Mouse (Mus musculus) forebrain, embryonic 10.5 days (tissue): ENCODE data around the gene Tmem98. TPM values are rescaled to one million over a fixed set of nuclear protein-coding genes. Genes with fewer than 3 reads are reported as not detected.

Source experiments
- DNase-seq: peaks from one replicate; pipeline ENCODE4 v3.0.0-alpha.2; 2017; ENCODE audit warnings: low spot score; ENCODE audit errors: extremely low spot score
- H3K27ac ChIP-seq: fragments of 300-500 bp; sonication (generic); 2 replicates; pipeline ENCODE4 v1.5.1; 2016; ENCODE audit warnings: mild to moderate bottlenecking
- H3K27me3 ChIP-seq: fragments of 300-500 bp; sonication (generic); 2 replicates; pipeline ENCODE4 v1.6.1; 2016; ENCODE audit warnings: mild to moderate bottlenecking; ENCODE audit not compliant: poor library complexity, severe bottlenecking
- H3K36me3 ChIP-seq: fragments of 300-500 bp; sonication (generic); replicated peaks from 2 replicates; pipeline ENCODE4 v1.6.1; 2016; ENCODE audit warnings: mild to moderate bottlenecking, moderate library complexity
- H3K4me1 ChIP-seq: fragments of 300-500 bp; sonication (generic); 2 replicates; pipeline ENCODE4 v1.6.1; 2016
- H3K4me3 ChIP-seq: fragments of 300-500 bp; sonication (generic); 2 replicates; pipeline ENCODE4 v1.5.1; 2016; ENCODE audit warnings: mild to moderate bottlenecking, moderate library complexity
- H3K9me3 ChIP-seq: fragments of 300-500 bp; sonication (generic); 2 replicates; pipeline ENCODE4 v1.6.1; 2016; ENCODE audit warnings: mild to moderate bottlenecking, moderate library complexity
- WGBS: fragments of 180-500 bp; shearing (Covaris S2); methylation state at CpG from one replicate; pipeline ENCODE4 v1.1.7; 2016; 5-methylcytosine and 5-hydroxymethylcytosine counted together
- polyA plus RNA-seq: library from polyadenylated mRNA; unstranded; fragments of >200 nt; fragmentation: Nextera tagmentation; extraction: Ambion mirVana; gene quantifications from 2 replicates; pipeline ENCODE4 v1.2.1, GENCODE M21; 2016

The Tmem98 gene
- polyA plus RNA-seq = 92.0 and 95.6 TPM in 2 replicates

- Histone ChIP-seq H3K27me3 (peaks cover 17% of the 10 kb centered on the region), H3K27ac (peak within 1 kb of the TSS; percentile 98), H3K4me1 (peaks cover 36% of the 10 kb centered on the region), H3K4me3 (peak within 1 kb of the TSS; percentile 76), H3K36me3 (peaks cover 35% of the 10 kb centered on the region), H3K9me3 (no peaks in the 10 kb centered on the region; the same call in 1 of the 2 replicates)
- DNase-seq = peak; percentile 69
- under 1% methylated on average over 52 of the region's 54 CpGs for WGBS
Measured at GRCm38 (mm10) chr11:80809993-80810821, at the start of gene Tmem98. TSS of gene Tmem98 (plus strand) at chr11:80810175.

DNA sequence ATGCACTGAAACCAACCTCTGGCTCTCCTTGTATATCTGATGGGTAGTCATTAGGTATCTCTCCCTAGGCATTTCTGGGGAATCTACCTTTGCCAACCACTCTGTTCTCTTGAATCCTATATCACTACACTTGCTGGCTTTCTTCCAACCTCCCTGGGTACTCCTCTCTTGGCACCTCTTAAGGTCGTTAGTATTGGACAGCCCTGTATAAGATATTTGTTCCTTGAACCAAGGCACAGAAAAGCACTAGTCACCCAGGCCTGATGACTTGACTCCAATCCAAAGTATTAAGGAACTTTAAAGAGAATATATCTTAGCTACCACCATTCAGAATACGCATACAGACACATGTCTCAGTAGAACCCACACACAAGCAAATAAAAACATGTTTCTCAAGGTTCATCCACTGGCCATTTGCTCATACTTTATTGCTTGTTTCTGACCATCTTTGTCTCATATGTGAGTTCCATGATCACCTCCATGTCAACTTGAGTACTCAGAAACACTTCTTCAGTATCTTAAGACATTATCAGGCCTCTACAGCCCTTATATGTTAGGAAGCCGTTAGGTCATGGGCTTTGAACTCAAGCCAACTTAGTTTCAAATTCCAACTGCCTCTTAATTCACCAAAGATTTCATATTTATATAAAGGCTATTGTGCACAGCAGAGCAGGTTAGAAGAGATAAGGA is 48.5 kb upstream of the Tmem98 start:
- no peak overlapping the region for H3K27ac ChIP-seq
- H3K27me3 ChIP-seq = no peaks in the 10 kb centered on the region
- H3K4me1 ChIP-seq = no peaks in the 10 kb centered on the region
- no peaks in the 10 kb centered on the region for H3K36me3 ChIP-seq
- no peaks in the 10 kb centered on the region for H3K9me3 ChIP-seq
- 91% methylated on average over 3 of the region's 3 CpGs for WGBS
- no peak for DNase-seq
- H3K4me3 ChIP-seq = no peak overlapping the region

GRCm38 (mm10) chr11:80762066-80762465 is 47.9 kb upstream of the Tmem98 start:
- no peaks in the 10 kb centered on the region for H3K4me1 ChIP-seq
- no peaks in the 10 kb centered on the region for H3K9me3 ChIP-seq
- no peaks in the 10 kb centered on the region for H3K27me3 ChIP-seq
- DNase-seq = no peak
- WGBS = 81% methylated on average over 4 of the region's 4 CpGs
- no peak overlapping the region for H3K27ac ChIP-seq
- no peak overlapping the region for H3K4me3 ChIP-seq
- no peaks in the 10 kb centered on the region for H3K36me3 ChIP-seq

DNA sequence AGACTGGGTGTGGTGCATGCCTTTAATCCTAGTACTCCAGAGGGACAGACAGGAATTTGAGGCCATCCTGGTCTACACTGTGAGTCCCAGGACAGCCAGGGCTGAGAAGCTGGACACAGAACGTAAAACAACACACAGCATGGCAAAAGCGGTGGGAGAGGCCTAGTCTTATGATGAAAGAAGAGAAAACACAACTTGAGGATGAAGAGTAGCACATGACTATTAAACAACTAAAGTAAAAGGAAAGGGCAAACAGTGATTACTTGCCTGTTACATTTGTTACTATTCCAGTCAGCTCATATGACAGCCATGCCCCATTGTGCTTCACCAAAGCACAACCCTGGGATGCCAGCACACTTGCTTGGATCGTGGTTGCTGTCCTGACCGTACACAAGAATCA is 43.9 kb upstream of the Tmem98 start:
- 91% methylated on average over 4 of the region's 4 CpGs for WGBS
- H3K4me1 ChIP-seq = peaks cover 7% of the 10 kb centered on the region
- no peak for DNase-seq
- H3K36me3 ChIP-seq = no peaks in the 10 kb centered on the region
- H3K9me3 ChIP-seq = no peaks in the 10 kb centered on the region
- no peak overlapping the region for H3K27ac ChIP-seq
- no peaks in the 10 kb centered on the region for H3K27me3 ChIP-seq
- H3K4me3 ChIP-seq = no peak overlapping the region

DNA sequence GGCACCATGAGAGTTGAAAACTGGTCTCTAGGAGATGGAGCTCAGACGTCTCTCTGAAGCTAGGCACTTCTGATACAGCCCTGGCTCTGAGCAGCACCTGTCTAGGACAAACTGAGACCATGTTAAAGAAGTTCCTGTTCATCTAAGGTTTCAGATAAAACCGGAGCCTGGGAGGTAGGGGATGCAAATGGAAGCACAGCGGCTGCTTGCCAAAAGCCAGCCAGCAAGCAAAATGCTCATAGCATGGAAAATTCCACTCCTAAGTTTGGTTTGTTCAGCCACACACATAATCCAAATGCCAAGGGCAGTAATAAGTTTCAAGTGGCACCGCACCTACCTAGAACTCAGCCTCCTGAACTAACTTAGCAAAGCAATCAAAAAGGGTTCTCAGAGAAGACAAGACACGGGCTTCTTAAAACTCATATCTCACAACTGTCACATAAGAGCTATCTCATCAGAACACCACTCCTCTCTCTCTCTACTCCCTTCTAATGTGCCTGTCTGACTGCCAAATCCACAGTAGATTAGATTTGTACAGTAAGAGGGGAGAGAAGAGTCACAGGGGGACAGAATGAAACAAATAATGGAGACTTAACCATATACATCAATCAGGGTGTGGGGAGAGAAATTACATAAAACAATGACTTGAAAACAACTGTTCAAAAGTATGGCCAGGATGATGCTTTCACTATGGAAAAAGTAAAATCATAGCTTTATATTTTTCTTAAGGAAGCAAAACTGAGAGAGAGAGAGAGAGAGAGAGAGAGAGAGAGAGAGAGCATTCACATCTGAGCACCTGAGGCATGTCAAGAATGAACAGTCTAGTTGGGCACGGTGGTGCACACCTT is 43.3 kb upstream of the Tmem98 start:
- Histone ChIP-seq H3K27me3 (no peaks in the 10 kb centered on the region), H3K36me3 (no peaks in the 10 kb centered on the region), H3K4me3 (no peak overlapping the region), H3K9me3 (no peaks in the 10 kb centered on the region), H3K27ac (no peak overlapping the region), H3K4me1 (peaks cover 7% of the 10 kb centered on the region)
- 85% methylated on average over 6 of the region's 6 CpGs for WGBS
- no peak for DNase-seq

- Histone ChIP-seq H3K4me3 (no peak overlapping the region), H3K36me3 (no peaks in the 10 kb centered on the region), H3K27me3 (no peaks in the 10 kb centered on the region), H3K9me3 (no peaks in the 10 kb centered on the region), H3K4me1 (peaks cover 7% of the 10 kb centered on the region), H3K27ac (no peak overlapping the region)
- no peak for DNase-seq
- 76% methylated on average over 3 of the region's 3 CpGs for WGBS
Measured at GRCm38 (mm10) chr11:80767320-80767617, 42.7 kb upstream of the Tmem98 start.

GRCm38 (mm10) chr11:80771186-80771585 is 38.8 kb upstream of the Tmem98 start:
- Histone ChIP-seq H3K27ac (no peak overlapping the region), H3K4me3 (no peak overlapping the region), H3K27me3 (peaks cover 2% of the 10 kb centered on the region; the same call in 1 of the 2 replicates), H3K4me1 (peaks cover 15% of the 10 kb centered on the region), H3K9me3 (no peaks in the 10 kb centered on the region), H3K36me3 (no peaks in the 10 kb centered on the region)
- no peak for DNase-seq
- 88% methylated on average over 3 of the region's 3 CpGs for WGBS

DNA sequence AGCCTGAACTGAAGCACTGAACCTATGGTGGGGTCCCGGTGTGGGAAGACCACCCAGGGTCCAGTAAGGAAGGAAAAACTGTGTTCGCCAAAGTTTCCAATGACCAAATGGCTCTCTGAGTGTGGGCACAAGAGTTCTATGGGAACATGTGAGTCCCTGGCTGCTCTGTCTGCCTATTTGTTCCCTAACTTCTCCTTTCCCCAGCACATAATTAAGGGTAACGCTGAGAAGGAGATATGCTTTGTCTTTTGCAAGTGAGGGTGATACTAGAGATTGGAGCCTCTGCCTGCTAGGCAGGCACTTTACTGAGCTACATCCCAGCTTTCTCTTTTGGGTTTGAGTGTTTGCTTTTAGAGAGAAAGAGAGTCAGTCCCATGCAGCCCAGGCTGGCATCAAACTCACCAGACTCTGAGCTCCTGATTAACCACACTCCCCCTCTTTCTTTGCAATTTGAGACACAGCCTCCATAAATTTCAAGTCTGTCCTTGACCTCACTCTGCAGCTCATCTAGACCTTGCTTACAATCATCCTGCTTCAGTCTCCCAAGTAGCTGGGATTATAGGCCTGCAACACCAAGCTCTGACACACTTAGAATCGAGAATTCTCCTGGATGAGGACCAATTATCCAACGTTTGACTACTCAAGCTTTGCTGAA is 38.3 kb upstream of the Tmem98 start:
- H3K36me3 ChIP-seq = no peaks in the 10 kb centered on the region
- H3K4me3 ChIP-seq = no peak overlapping the region
- WGBS = 88% methylated on average over 5 of the region's 5 CpGs
- H3K4me1 ChIP-seq = peaks cover 15% of the 10 kb centered on the region
- no peaks in the 10 kb centered on the region for H3K9me3 ChIP-seq
- no peak for DNase-seq
- H3K27me3 ChIP-seq = peaks cover 2% of the 10 kb centered on the region; the same call in 1 of the 2 replicates
- H3K27ac ChIP-seq = no peak overlapping the region

GRCm38 (mm10) chr11:80772595-80773210 is 37.3 kb upstream of the Tmem98 start:
- H3K36me3 ChIP-seq = no peaks in the 10 kb centered on the region
- 85% methylated on average over 6 of the region's 6 CpGs for WGBS
- no peak overlapping the region for H3K27ac ChIP-seq
- DNase-seq = no peak
- H3K9me3 ChIP-seq = no peaks in the 10 kb centered on the region
- peaks cover 15% of the 10 kb centered on the region for H3K4me1 ChIP-seq
- no peak overlapping the region for H3K4me3 ChIP-seq
- peaks cover 2% of the 10 kb centered on the region; the same call in 1 of the 2 replicates for H3K27me3 ChIP-seq

DNA sequence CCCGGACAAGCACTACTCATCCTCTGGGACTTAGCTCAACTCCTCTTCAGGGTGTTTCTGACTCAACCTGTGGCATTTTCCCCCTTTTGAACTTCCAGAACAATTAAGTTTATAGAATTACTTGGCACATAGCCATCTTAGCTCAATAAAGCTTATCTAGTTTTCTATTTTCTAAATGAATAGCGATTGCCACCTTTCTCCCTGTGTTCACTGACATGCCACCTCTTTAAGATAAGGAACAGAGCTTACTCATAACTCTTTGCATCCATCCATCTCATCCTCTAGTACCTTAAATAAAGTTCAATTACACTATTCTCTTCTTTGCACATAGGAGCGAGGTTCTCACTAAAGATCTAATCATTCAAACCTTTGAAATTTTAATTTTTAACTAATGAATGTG is 34.4 kb upstream of the Tmem98 start:
- Histone ChIP-seq H3K9me3 (no peaks in the 10 kb centered on the region), H3K27me3 (peaks cover 21% of the 10 kb centered on the region), H3K4me1 (peaks cover 26% of the 10 kb centered on the region), H3K4me3 (no peak overlapping the region), H3K27ac (no peak overlapping the region), H3K36me3 (no peaks in the 10 kb centered on the region)
- DNase-seq = no peak
- 82% methylated on average over 3 of the region's 3 CpGs for WGBS

DNA sequence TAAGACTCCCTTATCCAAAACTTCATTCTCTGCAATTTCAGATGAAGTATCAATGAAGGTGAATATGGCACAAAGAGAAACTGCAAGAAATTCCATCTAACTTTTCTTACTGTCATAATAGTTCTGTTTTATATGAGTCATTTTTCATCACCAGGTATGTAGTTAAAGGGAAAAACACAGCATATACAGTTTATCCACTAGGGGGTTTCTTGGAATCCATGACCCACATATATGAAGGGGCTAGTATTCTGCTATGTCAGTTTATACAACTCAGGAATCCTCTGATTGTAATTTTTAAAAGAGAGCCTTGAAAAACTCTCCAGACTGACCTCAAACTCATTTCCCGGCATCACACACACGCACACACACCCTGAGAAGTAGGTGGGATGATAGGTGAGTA is 32.3 kb upstream of the Tmem98 start:
- DNase-seq = no peak
- WGBS = 87% methylated on average over 2 of the region's 2 CpGs
- no peak overlapping the region for H3K4me3 ChIP-seq
- H3K4me1 ChIP-seq = peaks cover 22% of the 10 kb centered on the region
- H3K9me3 ChIP-seq = no peaks in the 10 kb centered on the region
- peaks cover 21% of the 10 kb centered on the region for H3K27me3 ChIP-seq
- no peak overlapping the region for H3K27ac ChIP-seq
- no peaks in the 10 kb centered on the region for H3K36me3 ChIP-seq

- H3K4me3 ChIP-seq = no peak overlapping the region
- peaks cover 21% of the 10 kb centered on the region for H3K27me3 ChIP-seq
- H3K4me1 ChIP-seq = peaks cover 22% of the 10 kb centered on the region
- DNase-seq = no peak
- H3K27ac ChIP-seq = no peak overlapping the region
- 79% methylated on average over 6 of the region's 6 CpGs for WGBS
- no peaks in the 10 kb centered on the region for H3K9me3 ChIP-seq
- no peaks in the 10 kb centered on the region for H3K36me3 ChIP-seq
Measured at GRCm38 (mm10) chr11:80778157-80778556, 31.8 kb upstream of the Tmem98 start.
